Comparison of ENCODE assay signal across 34 mouse cellular contexts in the genomic region with DNA sequence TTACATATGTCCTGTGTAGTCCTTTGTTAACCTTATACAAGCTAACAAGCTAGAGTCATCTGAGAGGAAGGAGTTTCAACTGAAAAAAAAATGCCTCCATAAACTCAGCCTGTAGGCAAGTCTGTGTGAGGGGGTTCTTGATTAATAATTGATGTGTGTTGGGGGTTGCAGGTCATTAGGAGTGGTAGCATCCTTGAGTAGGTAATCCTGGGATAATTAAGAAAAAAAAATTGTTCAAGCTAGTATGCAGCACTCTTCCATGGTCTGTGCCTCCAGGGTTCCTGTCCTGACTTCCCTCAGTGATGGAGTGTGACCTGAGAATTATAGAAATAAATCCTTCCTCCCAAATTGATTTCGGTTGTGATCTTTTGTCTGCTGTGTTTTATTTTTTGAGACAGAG. TPM values are rescaled to one million over a fixed set of nuclear protein-coding genes. Genes with fewer than 3 reads are reported as not detected.
"Had no signal": no experiment of that assay in that cellular context is flagged by ENCODE, and none has a peak within 500 bp of the region (broad histone marks: within the 10 kb centered on the region; RNA-seq: fewer than 3 reads in every experiment).

No protein-coding gene starts in this region.

- DNase-seq: gastrocnemius, adult 2 months; gastrocnemius, postnatal 10 days; gastrocnemius, postnatal 25 days; heart, adult 18-20 months; heart, postnatal 10 days; heart, postnatal 4 days; kidney, adult 18-20 months; kidney, adult 8-10 months; kidney, postnatal 10 days; kidney, postnatal 25 days; kidney, postnatal 4 days; liver had no signal

- H3K27me3 ChIP-seq: heart, embryonic 12.5 days; intestine, embryonic 15.5 days; limb, embryonic 12.5 days had no signal

- H3K36me3 ChIP-seq: heart, embryonic 10.5 days; heart, embryonic 12.5 days; intestine, embryonic 15.5 days; limb, embryonic 10.5 days; limb, embryonic 12.5 days had no signal

- H3K4me1 ChIP-seq: heart, embryonic 10.5 days; heart, embryonic 12.5 days; intestine, embryonic 15.5 days; limb, embryonic 10.5 days; limb, embryonic 12.5 days had no signal

- H3K4me2 ChIP-seq: heart, embryonic 12.5 days; hindbrain, embryonic 14.5 days; intestine, embryonic 15.5 days; limb, embryonic 12.5 days had no signal

- H3K9ac ChIP-seq: heart, embryonic 12.5 days; hindbrain, embryonic 14.5 days; intestine, embryonic 15.5 days; limb, embryonic 12.5 days had no signal

- ATAC-seq: hindbrain, embryonic 16.5 days; inflammation-experienced regulatory T-cells, adult 6 months; intestine, embryonic 15.5 days; intestine, postnatal 0 days had no signal

- H3K4me3 ChIP-seq: gastrocnemius, adult 2 months; heart, embryonic 10.5 days; heart, embryonic 12.5 days; intestine, embryonic 15.5 days; layer of hippocampus, adult 2 months; left cerebral cortex, adult 2 months; limb, embryonic 10.5 days; limb, embryonic 12.5 days had no signal

- H3K27ac ChIP-seq: gastrocnemius, adult 2 months; heart, embryonic 10.5 days; hindbrain, embryonic 14.5 days; intestine, embryonic 15.5 days; layer of hippocampus, adult 2 months; left cerebral cortex, adult 2 months; limb, embryonic 10.5 days; limb, embryonic 12.5 days had no signal

- H3K9me3 ChIP-seq: heart, embryonic 10.5 days; heart, embryonic 12.5 days; intestine, embryonic 15.5 days; limb, embryonic 10.5 days; limb, embryonic 12.5 days had no signal

RNA-seq across cellular contexts. Expression of a gene that starts 52.0 kb away (rescaled TPM):
- total RNA-seq: gastrocnemius, adult 2 months; gastrocnemius, postnatal 10 days; gastrocnemius, postnatal 25 days; gastrocnemius, postnatal 4 days; granulocyte monocyte progenitor cell, adult 5-6 weeks; heart, adult 8-10 months; heart, postnatal 10 days; heart, postnatal 25 days; heart, postnatal 4 days; layer of hippocampus, adult 2 months; layer of hippocampus, postnatal 10 days; layer of hippocampus, postnatal 25 days had no signal
- polyA plus RNA-seq: heart, embryonic 12.5 days; heart, embryonic 14.5 days; heart, embryonic 16.5 days; inflammation-experienced regulatory T-cells, adult 6 months; intestine, embryonic 15.5 days; intestine, postnatal 0 days; kidney, embryonic 14.5 days; kidney, embryonic 16.5 days; limb, embryonic 12.5 days; limb, embryonic 14.5 days had no signal
